Mouse (Mus musculus): Measurements from ENCODE around the gene Gm49383. TPM values are rescaled to one million over a fixed set of nuclear protein-coding genes. Genes with fewer than 3 reads are reported as not detected.

The Gm49383 gene
- 2.9 and 4.2 TPM in 2 replicates for polyA plus RNA-seq (2012; rRNA removed)

GRCm38 (mm10) chr12:69196444-69197377 is at the start of gene Gm49383:
Gene Gm49383 (minus strand): TSS chr12:69197104.

DNA sequence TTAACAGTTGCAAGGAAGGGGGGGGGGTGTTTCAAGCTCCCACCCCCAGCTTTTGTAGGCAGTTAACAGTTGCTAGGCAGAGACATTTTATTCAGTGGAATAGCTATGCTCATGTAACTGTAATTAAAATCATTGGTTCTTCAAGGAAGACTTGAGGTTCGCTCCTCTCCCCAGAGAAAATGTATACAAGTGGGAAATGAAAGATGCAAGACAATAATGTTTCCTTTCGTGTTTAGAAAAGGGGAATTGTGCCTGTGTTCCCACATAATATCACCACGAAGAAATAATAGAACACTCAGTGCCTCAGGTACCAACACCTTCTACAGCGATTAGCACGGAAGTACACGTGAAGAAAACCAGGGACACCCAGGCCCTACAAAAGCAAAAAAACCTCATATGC is 44.0 kb upstream of the Gm49383 start, which contains the start of gene Klhdc1:
Gene Klhdc1 (plus strand): TSS at position 301 of the 400 bp plus-strand sequence.

GRCm38 (mm10) chr12:69227776-69228466 is 31.0 kb upstream of the Gm49383 start, which contains the start of gene Pole2:
Gene Pole2 (minus strand): TSS chr12:69228195.

GRCm38 (mm10) chr12:69204052-69204833 is 7.3 kb upstream of the Gm49383 start, which contains the start of gene Gm49384:
Gene Gm49384 (minus strand): TSS chr12:69204267.

GRCm38 (mm10) chr12:69198164-69198535 is 1.2 kb upstream of the Gm49383 start, which contains the start of gene Dnaaf2:
Gene Dnaaf2 (minus strand): TSS chr12:69198429.

GRCm38 (mm10) chr12:69183583-69184308 is 13.2 kb downstream of the Gm49383 start, which contains the start of the genes Rpl36al and Mgat2:
Gene Rpl36al (minus strand): TSS chr12:69184083.
Gene Mgat2 (plus strand): TSS chr12:69184157.

GRCm38 (mm10) chr12:69168461-69169106 is 28.3 kb downstream of the Gm49383 start, which contains the start of gene Lrr1:
Gene Lrr1 (plus strand): TSS chr12:69168814.

GRCm38 (mm10) chr12:69158765-69159577 is 37.9 kb downstream of the Gm49383 start, which contains the start of gene Rps29:
Gene Rps29 (minus strand): TSS chr12:69159186.

Other genes with a start within 250 kb of the Gm49383 start
- 1,966 and 2,188 TPM in 2 replicates for gene Rps29, start 37.9 kb downstream of the Gm49383 start, polyA plus RNA-seq (2012; rRNA removed)
- gene Lrr1, start 28.3 kb downstream of the Gm49383 start, polyA plus RNA-seq (2012; rRNA removed) = 3.0 and 3.4 TPM in 2 replicates
- gene Rpl36al, start 13.0 kb downstream of the Gm49383 start, polyA plus RNA-seq (2012; rRNA removed) = 461 and 465 TPM in 2 replicates
- gene Mgat2, start 12.9 kb downstream of the Gm49383 start, polyA plus RNA-seq (2012; rRNA removed) = 20.3 and 20.6 TPM in 2 replicates
- gene Dnaaf2, start 1.3 kb upstream of the Gm49383 start, polyA plus RNA-seq (2012; rRNA removed) = 4.2 and 4.4 TPM in 2 replicates
- 3.6 and 4.7 TPM in 2 replicates for gene Gm49384, start 7.2 kb upstream of the Gm49383 start, polyA plus RNA-seq (2012; rRNA removed)
- 4.9 and 6.3 TPM in 2 replicates for gene Pole2, start 31.1 kb upstream of the Gm49383 start, polyA plus RNA-seq (2012; rRNA removed)
- 10.8 and 12.7 TPM in 2 replicates for gene Klhdc1, start 44.1 kb upstream of the Gm49383 start, polyA plus RNA-seq (2012; rRNA removed)
- 200 and 210 TPM in 2 replicates for gene Klhdc2, start 99.6 kb upstream of the Gm49383 start, polyA plus RNA-seq (2012; rRNA removed)
- 34.9 and 36.3 TPM in 2 replicates for gene Nemf, start 160.1 kb upstream of the Gm49383 start, polyA plus RNA-seq (2012; rRNA removed)
- 61.7 and 62.6 TPM in 2 replicates for gene Arf6, start 175.0 kb upstream of the Gm49383 start, polyA plus RNA-seq (2012; rRNA removed)
- 0.20 and 0.30 TPM in 2 replicates for gene Gm9887, start 175.4 kb upstream of the Gm49383 start, polyA plus RNA-seq (2012; rRNA removed)